Mouse (Mus musculus): Measurements from ENCODE around the gene Spesp1. TPM values are rescaled to one million over a fixed set of nuclear protein-coding genes. Genes with fewer than 3 reads are reported as not detected.

The Spesp1 gene
- not detected in 2 replicates for polyA plus RNA-seq (2016; fragmentation: Nextera tagmentation; extraction: Ambion mirVana)

DNA sequence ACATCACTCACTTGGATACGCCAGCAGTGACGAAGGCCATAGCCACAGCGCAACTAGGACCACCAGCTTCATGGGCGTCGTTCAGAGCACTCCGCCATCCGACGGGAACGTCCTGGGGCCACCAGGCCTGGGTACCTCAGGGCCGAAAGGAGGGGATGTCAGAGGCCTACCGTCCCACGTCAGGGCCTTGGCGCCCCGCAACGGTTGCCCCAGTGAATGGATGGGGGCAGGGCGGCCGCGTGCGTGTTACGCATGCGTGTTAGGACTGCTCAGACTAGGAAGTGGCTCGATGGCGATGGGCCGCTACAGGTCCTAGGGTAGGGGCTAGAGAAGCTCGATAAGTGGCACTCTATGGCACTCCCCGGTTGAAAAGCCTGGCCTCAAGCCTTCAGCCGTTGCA is at the start of gene Spesp1:
Gene Spesp1, minus strand, starts transcription at position 218 of the 400 bp plus-strand sequence.
- H3K4me3 ChIP-seq: no peak within 1 kb of the TSS

DNA sequence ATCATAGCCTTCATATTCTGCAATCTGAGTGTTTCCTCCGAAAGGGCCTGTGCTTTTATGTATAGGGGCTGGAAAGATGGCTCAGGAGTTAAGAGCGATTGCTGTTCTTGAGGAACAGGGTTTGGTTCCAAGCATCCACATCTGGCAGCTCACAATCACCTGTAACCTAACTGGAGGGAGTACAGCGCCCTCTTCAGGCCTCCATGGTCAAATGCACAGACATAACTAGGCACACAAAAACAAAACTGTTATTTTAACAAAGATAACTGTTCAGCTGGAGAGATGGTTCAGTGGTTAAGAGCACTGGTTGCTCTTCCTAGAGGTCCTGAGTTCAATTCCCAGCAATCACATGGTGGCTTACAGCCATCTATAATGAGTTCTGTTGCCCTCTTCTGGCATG is 44.0 kb upstream of the Spesp1 start:
- ATAC-seq (ENCODE audit: low FRiP score, low read depth): no peak
- 71% methylated on average over 3 of the region's 3 CpGs for WGBS
- no peaks in the 10 kb centered on the region for H3K4me1 ChIP-seq
- no peak overlapping the region for H3K9ac ChIP-seq
- H3K4me3 ChIP-seq: no peak overlapping the region
- H3K9me3 ChIP-seq: no peaks in the 10 kb centered on the region
- no peak overlapping the region for H3K4me2 ChIP-seq (replicated peaks)
- no peaks in the 10 kb centered on the region for H3K27me3 ChIP-seq (replicated peaks)
- H3K27ac ChIP-seq: no peak overlapping the region
- no peaks in the 10 kb centered on the region for H3K36me3 ChIP-seq

More for the DNA sequence above, at the start of gene Spesp1:
- no peaks in the 10 kb centered on the region for H3K9me3 ChIP-seq
- WGBS: 88% methylated on average over 27 of the region's 27 CpGs
- no peak within 1 kb of the TSS for H3K4me2 ChIP-seq (replicated peaks)
- H3K9ac ChIP-seq: no peak within 1 kb of the TSS
- no peaks in the 10 kb centered on the region for H3K4me1 ChIP-seq
- H3K27me3 ChIP-seq (replicated peaks): no peaks in the 10 kb centered on the region
- no peaks in the 10 kb centered on the region for H3K36me3 ChIP-seq
- ATAC-seq (ENCODE audit: low FRiP score, low read depth): no peak
- H3K27ac ChIP-seq: no peak within 1 kb of the TSS

GRCm38 (mm10) chr9:62323816-62324215 is 41.8 kb upstream of the Spesp1 start:
- whole genome bisulfite sequencing: 88% methylated on average over 1 of the region's 1 CpGs
- H3K27ac ChIP-seq: no peak overlapping the region
- no peak overlapping the region for H3K4me3 ChIP-seq
- H3K9ac ChIP-seq: no peak overlapping the region
- no peaks in the 10 kb centered on the region for H3K9me3 ChIP-seq
- no peaks in the 10 kb centered on the region for H3K36me3 ChIP-seq
- no peaks in the 10 kb centered on the region for H3K27me3 ChIP-seq (replicated peaks)
- no peak for ATAC-seq (ENCODE audit: low FRiP score, low read depth)
- H3K4me2 ChIP-seq (replicated peaks): no peak overlapping the region
- no peaks in the 10 kb centered on the region for H3K4me1 ChIP-seq

GRCm38 (mm10) chr9:62318729-62319128 is 36.7 kb upstream of the Spesp1 start:
- H3K36me3 ChIP-seq: no peaks in the 10 kb centered on the region

GRCm38 (mm10) chr9:62315556-62315955 is 33.5 kb upstream of the Spesp1 start:
- Histone ChIP-seq H3K4me2 (replicated peaks) (no peak overlapping the region), H3K4me3 (no peak overlapping the region), H3K9ac (no peak overlapping the region), H3K27me3 (replicated peaks) (no peaks in the 10 kb centered on the region), H3K27ac (no peak overlapping the region), H3K36me3 (no peaks in the 10 kb centered on the region), H3K4me1 (no peaks in the 10 kb centered on the region), H3K9me3 (no peaks in the 10 kb centered on the region)
- 88% methylated on average over 6 of the region's 6 CpGs for WGBS
- no peak for ATAC-seq (ENCODE audit: low FRiP score, low read depth)

More at GRCm38 (mm10) chr9:62318729-62319128, 36.7 kb upstream of the Spesp1 start:
- no peak overlapping the region for H3K4me2 ChIP-seq (replicated peaks)
- no peak overlapping the region for H3K4me3 ChIP-seq
- H3K27me3 ChIP-seq (replicated peaks): no peaks in the 10 kb centered on the region
- no peak overlapping the region for H3K27ac ChIP-seq
- ATAC-seq (ENCODE audit: low FRiP score, low read depth): no peak
- H3K9me3 ChIP-seq: no peaks in the 10 kb centered on the region
- WGBS: 87% methylated on average over 4 of the region's 4 CpGs
- H3K4me1 ChIP-seq: no peaks in the 10 kb centered on the region
- no peak overlapping the region for H3K9ac ChIP-seq

GRCm38 (mm10) chr9:62296891-62297290 is 14.9 kb upstream of the Spesp1 start:
- ATAC-seq (ENCODE audit: low FRiP score, low read depth): no peak
- Histone ChIP-seq H3K4me1 (no peaks in the 10 kb centered on the region), H3K27me3 (replicated peaks) (no peaks in the 10 kb centered on the region), H3K4me3 (no peak overlapping the region), H3K27ac (no peak overlapping the region), H3K36me3 (no peaks in the 10 kb centered on the region), H3K9me3 (no peaks in the 10 kb centered on the region), H3K4me2 (replicated peaks) (no peak overlapping the region), H3K9ac (no peak overlapping the region)
- WGBS: 57% methylated on average over 1 of the region's 1 CpGs

- Histone ChIP-seq H3K27ac (no peak overlapping the region), H3K4me2 (replicated peaks) (no peak overlapping the region), H3K36me3 (no peaks in the 10 kb centered on the region), H3K4me1 (no peaks in the 10 kb centered on the region), H3K27me3 (replicated peaks) (no peaks in the 10 kb centered on the region), H3K9me3 (no peaks in the 10 kb centered on the region), H3K4me3 (no peak overlapping the region), H3K9ac (no peak overlapping the region)
- 37% methylated on average over 7 of the region's 7 CpGs for WGBS
- ATAC-seq (ENCODE audit: low FRiP score, low read depth): no peak
Measured at GRCm38 (mm10) chr9:62295006-62295698, 13.1 kb upstream of the Spesp1 start.

GRCm38 (mm10) chr9:62287633-62288025 is 5.6 kb upstream of the Spesp1 start:
- Histone ChIP-seq H3K4me3 (no peak overlapping the region), H3K36me3 (no peaks in the 10 kb centered on the region), H3K9ac (no peak overlapping the region), H3K27me3 (replicated peaks) (no peaks in the 10 kb centered on the region), H3K27ac (no peak overlapping the region), H3K4me1 (no peaks in the 10 kb centered on the region), H3K4me2 (replicated peaks) (no peak overlapping the region), H3K9me3 (no peaks in the 10 kb centered on the region)
- no peak for ATAC-seq (ENCODE audit: low FRiP score, low read depth)
- WGBS: 82% methylated on average over 4 of the region's 4 CpGs

DNA sequence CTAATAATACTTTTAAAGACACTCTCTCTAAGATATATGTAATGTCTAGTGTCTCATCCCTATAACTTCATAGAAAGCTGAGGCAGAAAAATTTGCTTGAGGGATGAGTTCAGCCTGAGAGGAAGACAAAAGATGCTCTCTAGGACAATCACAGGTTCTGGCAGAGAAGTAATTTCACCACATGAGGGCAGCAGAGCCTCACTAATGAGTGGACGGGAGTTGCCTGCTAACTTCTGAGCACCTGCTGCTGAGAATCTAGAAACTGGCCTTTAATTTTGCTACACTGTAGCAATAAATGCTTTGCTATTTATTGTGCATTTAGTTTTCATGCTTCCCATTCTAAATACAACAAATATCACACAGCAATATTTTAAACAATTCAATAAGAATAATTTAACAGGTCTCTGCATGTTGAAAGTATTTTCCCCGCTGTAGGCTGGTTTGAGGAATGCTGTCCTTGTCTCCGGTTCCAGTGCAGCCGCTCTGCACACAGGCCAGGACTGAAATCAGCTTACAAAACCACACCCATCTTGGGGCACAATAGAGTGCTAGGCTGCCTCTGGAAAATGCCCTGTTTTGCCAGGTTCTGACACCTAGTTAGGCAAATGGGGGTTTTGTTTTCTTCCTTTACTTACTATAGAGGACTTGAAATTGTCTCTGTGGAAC is 5.1 kb upstream of the Spesp1 start:
- WGBS: 47% methylated on average over 4 of the region's 4 CpGs

GRCm38 (mm10) chr9:62284266-62284665 is 2.3 kb upstream of the Spesp1 start:
- no peaks in the 10 kb centered on the region for H3K4me1 ChIP-seq
- H3K27me3 ChIP-seq (replicated peaks): no peaks in the 10 kb centered on the region
- no peak overlapping the region for H3K27ac ChIP-seq
- no peak overlapping the region for H3K4me2 ChIP-seq (replicated peaks)
- no peaks in the 10 kb centered on the region for H3K36me3 ChIP-seq
- no peak overlapping the region for H3K4me3 ChIP-seq
- H3K9ac ChIP-seq: no peak overlapping the region
- ATAC-seq (ENCODE audit: low FRiP score, low read depth): no peak
- 88% methylated on average over 7 of the region's 7 CpGs for WGBS
- no peaks in the 10 kb centered on the region for H3K9me3 ChIP-seq

More for the DNA sequence above, 5.1 kb upstream of the Spesp1 start:
- Histone ChIP-seq H3K4me3 (no peak overlapping the region), H3K9me3 (no peaks in the 10 kb centered on the region), H3K36me3 (no peaks in the 10 kb centered on the region), H3K27ac (no peak overlapping the region), H3K9ac (no peak overlapping the region), H3K27me3 (replicated peaks) (no peaks in the 10 kb centered on the region), H3K4me2 (replicated peaks) (no peak overlapping the region), H3K4me1 (no peaks in the 10 kb centered on the region)
- no peak for ATAC-seq (ENCODE audit: low FRiP score, low read depth)

GRCm38 (mm10) chr9:62276899-62277298 is 5.1 kb downstream of the Spesp1 start:
- Histone ChIP-seq H3K9ac (no peak overlapping the region), H3K4me3 (no peak overlapping the region), H3K27ac (no peak overlapping the region), H3K4me1 (no peaks in the 10 kb centered on the region), H3K9me3 (no peaks in the 10 kb centered on the region), H3K27me3 (replicated peaks) (no peaks in the 10 kb centered on the region), H3K36me3 (no peaks in the 10 kb centered on the region), H3K4me2 (replicated peaks) (no peak overlapping the region)
- 67% methylated on average over 4 of the region's 4 CpGs for WGBS
- no peak for ATAC-seq (ENCODE audit: low FRiP score, low read depth)

- 74% methylated on average over 7 of the region's 7 CpGs for WGBS
- no peak overlapping the region for H3K9ac ChIP-seq
Measured at GRCm38 (mm10) chr9:62270775-62271399, 11.1 kb downstream of the Spesp1 start.

More at GRCm38 (mm10) chr9:62270775-62271399, 11.1 kb downstream of the Spesp1 start:
- no peaks in the 10 kb centered on the region for H3K4me1 ChIP-seq
- no peak overlapping the region for H3K27ac ChIP-seq
- H3K4me3 ChIP-seq: no peak overlapping the region
- no peak for ATAC-seq (ENCODE audit: low FRiP score, low read depth)
- H3K4me2 ChIP-seq (replicated peaks): no peak overlapping the region
- no peaks in the 10 kb centered on the region for H3K27me3 ChIP-seq (replicated peaks)
- no peaks in the 10 kb centered on the region for H3K36me3 ChIP-seq
- no peaks in the 10 kb centered on the region for H3K9me3 ChIP-seq

Measured in neural tube, embryonic 12.5 days (tissue).